In the genomic region with DNA sequence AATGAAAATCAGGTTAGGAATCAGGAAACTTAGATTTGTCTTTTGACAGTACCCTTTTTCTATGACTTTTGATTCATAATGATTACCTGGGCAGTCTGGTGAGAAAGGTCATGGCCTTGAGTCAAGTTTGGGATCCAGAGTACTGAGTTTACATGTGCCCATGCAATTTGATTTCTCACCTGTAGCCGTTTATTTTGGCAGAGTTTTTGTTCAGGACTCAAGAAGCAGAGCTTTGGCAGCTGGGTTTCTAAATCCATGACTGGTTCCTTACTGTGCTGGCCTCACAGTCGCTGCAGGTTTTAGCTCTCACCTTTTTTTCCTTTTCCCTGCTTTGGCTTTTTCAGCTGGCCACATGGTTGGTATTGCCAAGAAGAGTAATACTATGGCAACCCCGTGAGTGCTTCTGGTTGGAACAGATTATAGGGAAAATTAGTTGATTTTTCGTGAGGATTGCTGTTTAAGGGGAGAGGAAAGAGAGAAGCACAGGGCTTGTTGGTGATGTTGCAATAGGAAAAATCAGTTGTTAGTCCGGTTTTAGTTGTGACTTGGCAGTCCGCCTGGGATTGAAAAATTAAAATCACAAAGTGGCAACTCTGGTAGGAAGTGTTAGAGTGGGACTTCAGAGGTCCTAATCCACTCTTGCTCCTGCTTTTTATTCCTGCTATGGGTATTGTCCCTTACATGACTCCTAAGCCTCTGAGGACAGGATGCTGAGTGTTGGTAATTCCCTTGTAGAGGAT, we compare ENCODE assay signal across 21 mouse cellular contexts. TPM values are rescaled to one million over a fixed set of nuclear protein-coding genes. Genes with fewer than 3 reads are reported as not detected.
DNase-seq lines count a peak whose midpoint lies in the region; ATAC-seq and TF ChIP-seq lines count a peak whose summit lies in the region.
"Had no signal": no experiment of that assay in that cellular context is flagged by ENCODE, and none has a peak within 500 bp of the region (broad histone marks: within the 10 kb centered on the region; RNA-seq: fewer than 3 reads in every experiment).

No protein-coding gene starts in this region.

- H3K27me3 ChIP-seq in forebrain, embryonic 10.5 days (ENCODE audit: poor library complexity, severe bottlenecking), result no peaks in the 10 kb centered on the region
- H3K27me3 ChIP-seq in forebrain, embryonic 11.5 days (ENCODE audit: control insufficient read depth, insufficient read depth, low read length), result no peaks in the 10 kb centered on the region
- H3K27me3 ChIP-seq in midbrain, embryonic 13.5 days, result no peaks in the 10 kb centered on the region
- no peaks in the 10 kb centered on the region for H3K27me3 ChIP-seq in midbrain, embryonic 14.5 days (ENCODE audit: control insufficient read depth, insufficient read depth, low read length)
- H3K27me3 ChIP-seq in stomach, postnatal 0 days (ENCODE audit: control insufficient read depth, insufficient read depth, low read length), result no peaks in the 10 kb centered on the region
- H3K27me3 ChIP-seq: embryonic facial prominence, embryonic 12.5 days; heart, embryonic 15.5 days; hindbrain, embryonic 12.5 days; liver, embryonic 15.5 days; megakaryocyte, embryonic 14.5 days; neural tube, embryonic 12.5 days; Patski had no signal

- WGBS in forebrain, embryonic 10.5 days, result 90% methylated on average over 6 of the region's 6 CpGs
- 83% methylated on average over 6 of the region's 6 CpGs for WGBS in forebrain, embryonic 11.5 days
- 79% methylated on average over 6 of the region's 6 CpGs for WGBS in midbrain, embryonic 13.5 days
- WGBS in midbrain, embryonic 14.5 days, result 86% methylated on average over 6 of the region's 6 CpGs
- WGBS in lung, adult 2 months, result 54% methylated on average over 6 of the region's 6 CpGs
- WGBS in stomach, postnatal 0 days, result 56% methylated on average over 6 of the region's 6 CpGs

- peaks cover 20% of the 10 kb centered on the region for H3K36me3 ChIP-seq in forebrain, embryonic 10.5 days (replicated peaks)
- H3K36me3 ChIP-seq in forebrain, embryonic 11.5 days (ENCODE audit: control insufficient read depth, insufficient read depth, low read length), result no peaks in the 10 kb centered on the region; the same call in 1 of the 2 replicates
- H3K36me3 ChIP-seq in midbrain, embryonic 13.5 days, result no peaks in the 10 kb centered on the region
- no peaks in the 10 kb centered on the region for H3K36me3 ChIP-seq in midbrain, embryonic 14.5 days (ENCODE audit: control insufficient read depth, insufficient read depth, low read length)
- peaks cover 2% of the 10 kb centered on the region; the same call in 1 of the 2 replicates for H3K36me3 ChIP-seq in stomach, postnatal 0 days (ENCODE audit: control insufficient read depth, insufficient read depth, low read length)
- H3K36me3 ChIP-seq: hindbrain, embryonic 12.5 days; neural tube, embryonic 12.5 days had no signal

- no peak overlapping the region for H3K9ac ChIP-seq in forebrain, embryonic 11.5 days (ENCODE audit: low read length)
- 0 out of 2 replicates have a peak overlapping the region, but pooled peaks have one; percentile 14 for H3K9ac ChIP-seq in midbrain, embryonic 13.5 days (replicated peaks)
- no peak overlapping the region for H3K9ac ChIP-seq in midbrain, embryonic 14.5 days (replicated peaks; ENCODE audit: low read length)
- no peak overlapping the region for H3K9ac ChIP-seq in stomach, postnatal 0 days (ENCODE audit: low read length)
- H3K9ac ChIP-seq: embryonic facial prominence, embryonic 12.5 days; heart, embryonic 15.5 days; hindbrain, embryonic 12.5 days; liver, embryonic 15.5 days; neural tube, embryonic 12.5 days had no signal

- H3K4me2 ChIP-seq in forebrain, embryonic 11.5 days (ENCODE audit: low read depth, low read length, severe bottlenecking), result no peak overlapping the region
- no peak overlapping the region for H3K4me2 ChIP-seq in midbrain, embryonic 13.5 days (replicated peaks)
- H3K4me2 ChIP-seq in midbrain, embryonic 14.5 days (ENCODE audit: low read length), result no peak overlapping the region
- no peak overlapping the region for H3K4me2 ChIP-seq in stomach, postnatal 0 days (replicated peaks; ENCODE audit: low read depth)
- H3K4me2 ChIP-seq: embryonic facial prominence, embryonic 12.5 days; heart, embryonic 15.5 days; hindbrain, embryonic 12.5 days; liver, embryonic 15.5 days; neural tube, embryonic 12.5 days had no signal

- TF ChIP-seq EP300 in stomach, postnatal 0 days (optimal IDR thresholded peaks at IDR 0.05), result no peak

- no peak for ATAC-seq in forebrain, embryonic 11.5 days (replicated peaks; ENCODE audit: low FRiP score)
- ATAC-seq in midbrain, embryonic 13.5 days, result no peak
- no peak for ATAC-seq in midbrain, embryonic 14.5 days (ENCODE audit: low FRiP score, low TSS enrichment)
- no peak for ATAC-seq in stomach, postnatal 0 days (ENCODE audit: low FRiP score, low TSS enrichment)
- ATAC-seq: intestine, embryonic 16.5 days; Patski had no signal

- no peak overlapping the region for H3K27ac ChIP-seq in forebrain, embryonic 10.5 days
- no peak overlapping the region for H3K27ac ChIP-seq in forebrain, embryonic 11.5 days (ENCODE audit: low read depth, low read length)
- H3K27ac ChIP-seq in midbrain, embryonic 13.5 days, result no peak overlapping the region
- H3K27ac ChIP-seq in midbrain, embryonic 14.5 days (replicated peaks; ENCODE audit: low read depth, low read length), result no peak overlapping the region
- peak overlapping the region; percentile 71 for H3K27ac ChIP-seq in stomach, postnatal 0 days (replicated peaks)
- H3K27ac ChIP-seq: embryonic facial prominence, embryonic 12.5 days; heart, embryonic 15.5 days; hindbrain, embryonic 12.5 days; liver, embryonic 15.5 days; neural tube, embryonic 12.5 days had no signal

- no peaks in the 10 kb centered on the region for H3K9me3 ChIP-seq in forebrain, embryonic 10.5 days
- H3K9me3 ChIP-seq in forebrain, embryonic 11.5 days (ENCODE audit: control insufficient read depth, low read length), result no peaks in the 10 kb centered on the region
- H3K9me3 ChIP-seq in midbrain, embryonic 13.5 days, result no peaks in the 10 kb centered on the region
- no peaks in the 10 kb centered on the region for H3K9me3 ChIP-seq in midbrain, embryonic 14.5 days (ENCODE audit: control insufficient read depth, low read length)
- no peaks in the 10 kb centered on the region for H3K9me3 ChIP-seq in stomach, postnatal 0 days (ENCODE audit: control insufficient read depth, low read length)
- H3K9me3 ChIP-seq: embryonic facial prominence, embryonic 12.5 days; heart, embryonic 15.5 days; hindbrain, embryonic 12.5 days; liver, embryonic 15.5 days; megakaryocyte, embryonic 14.5 days; neural tube, embryonic 12.5 days had no signal

- DNase-seq in forebrain, embryonic 10.5 days (ENCODE audit: extremely low spot score, low spot score), result no peak
- no peak for DNase-seq in forebrain, embryonic 11.5 days (ENCODE audit: low spot score)
- no peak for DNase-seq in midbrain, embryonic 14.5 days
- DNase-seq in lung, adult 2 months, result peak; percentile 25
- no peak for DNase-seq in stomach, postnatal 0 days (ENCODE audit: low spot score)
- DNase-seq in thymus, postnatal 36 days, result no peak
- no peak for DNase-seq in layer of hippocampus, adult 9-11 months
- DNase-seq: cerebellum, postnatal 25 days; kidney, postnatal 14 days; left cerebral cortex, postnatal 4 days; right cerebral cortex, postnatal 4 days; thymus, adult 2 months had no signal

- H3K4me1 ChIP-seq in forebrain, embryonic 10.5 days, result peaks cover 32% of the 10 kb centered on the region
- H3K4me1 ChIP-seq in forebrain, embryonic 11.5 days (replicated peaks; ENCODE audit: control insufficient read depth, insufficient read depth, low read length), result 0 out of 2 replicates have a peak, but pooled peaks cover 2% of the 10 kb centered on the region
- H3K4me1 ChIP-seq in midbrain, embryonic 13.5 days (replicated peaks), result peaks cover 16% of the 10 kb centered on the region
- peaks cover 8% of the 10 kb centered on the region for H3K4me1 ChIP-seq in midbrain, embryonic 14.5 days (ENCODE audit: control insufficient read depth, insufficient read depth, low read length)
- H3K4me1 ChIP-seq in lung, adult 2 months (ENCODE audit: control insufficient read depth, insufficient read depth, low read length), result peaks cover 12% of the 10 kb centered on the region
- H3K4me1 ChIP-seq in stomach, postnatal 0 days (replicated peaks; ENCODE audit: control insufficient read depth, insufficient read depth), result 0 out of 2 replicates have a peak, but pooled peaks cover 3% of the 10 kb centered on the region

- no peak for TF ChIP-seq POLR2A in lung, adult 2 months (IDR thresholded peaks at IDR 0.05; ENCODE audit: borderline replicate concordance, extremely low read depth, low read depth, low read length)

- no peak for TF ChIP-seq CTCF in lung, adult 2 months (IDR thresholded peaks at IDR 0.05; ENCODE audit: insufficient read depth, low read length)
- TF ChIP-seq CTCF in stomach, postnatal 0 days (IDR thresholded peaks at IDR 0.05; ENCODE audit: low read depth), result no peak

- peak overlapping the region; percentile 74; the same call in 1 of the 2 replicates for H3K4me3 ChIP-seq in forebrain, embryonic 10.5 days
- H3K4me3 ChIP-seq in forebrain, embryonic 11.5 days (ENCODE audit: low read depth, low read length), result no peak overlapping the region
- no peak overlapping the region for H3K4me3 ChIP-seq in midbrain, embryonic 13.5 days (replicated peaks)
- no peak overlapping the region for H3K4me3 ChIP-seq in midbrain, embryonic 14.5 days (replicated peaks; ENCODE audit: low read depth, low read length)
- no peak overlapping the region for H3K4me3 ChIP-seq in lung, adult 2 months (replicated peaks; ENCODE audit: extremely low read depth, low read depth, low read length)
- no peak overlapping the region for H3K4me3 ChIP-seq in stomach, postnatal 0 days (ENCODE audit: low read depth, low read length)
- H3K4me3 ChIP-seq: embryonic facial prominence, embryonic 12.5 days; heart, embryonic 15.5 days; hindbrain, embryonic 12.5 days; liver, embryonic 15.5 days; megakaryocyte, embryonic 14.5 days; neural tube, embryonic 12.5 days had no signal

RNA-seq across cellular contexts. Expression of gene Thoc7, which starts 53.2 kb away (rescaled TPM):
- 235 and 250 TPM in 2 replicates for polyA plus RNA-seq in forebrain, embryonic 10.5 days (2016; fragmentation: Nextera tagmentation; extraction: Ambion mirVana)
- 241 and 261 TPM in 2 replicates for polyA plus RNA-seq in forebrain, embryonic 11.5 days (2014; fragmentation: Nextera tagmentation; extraction: Ambion mirVana)
- 196 and 215 TPM in 2 replicates for polyA plus RNA-seq in midbrain, embryonic 13.5 days (2015; fragmentation: Nextera tagmentation; extraction: Ambion mirVana)
- polyA plus RNA-seq in midbrain, embryonic 14.5 days (2014; fragmentation: Nextera tagmentation; extraction: Ambion mirVana), result 198 and 218 TPM in 2 replicates
- polyA plus RNA-seq in lung, adult 2 months (2012; rRNA removed), result 9.2 and 13.3 TPM in 2 replicates
- 130 and 138 TPM in 2 replicates for polyA plus RNA-seq in stomach, postnatal 0 days (2015; fragmentation: Nextera tagmentation; extraction: Ambion mirVana)

RNA-seq across cellular contexts. Expression of gene Atxn7, which starts 53.6 kb away (rescaled TPM):
- polyA plus RNA-seq in forebrain, embryonic 10.5 days (2016; fragmentation: Nextera tagmentation; extraction: Ambion mirVana), result 4.5 and 4.7 TPM in 2 replicates
- polyA plus RNA-seq in forebrain, embryonic 11.5 days (2014; fragmentation: Nextera tagmentation; extraction: Ambion mirVana), result 9.3 and 10.4 TPM in 2 replicates
- polyA plus RNA-seq in midbrain, embryonic 13.5 days (2015; fragmentation: Nextera tagmentation; extraction: Ambion mirVana), result 3.4 and 3.8 TPM in 2 replicates
- 4.2 and 4.6 TPM in 2 replicates for polyA plus RNA-seq in midbrain, embryonic 14.5 days (2014; fragmentation: Nextera tagmentation; extraction: Ambion mirVana)
- polyA plus RNA-seq in lung, adult 2 months (2012; rRNA removed), result 33.4 and 39.4 TPM in 2 replicates
- polyA plus RNA-seq in stomach, postnatal 0 days (2015; fragmentation: Nextera tagmentation; extraction: Ambion mirVana), result 3.7 and 4.3 TPM in 2 replicates
